Mouse (Mus musculus) hindbrain, embryonic 12.5 days (tissue): Measurements from ENCODE around the gene Zmat5. TPM values are rescaled to one million over a fixed set of nuclear protein-coding genes. Genes with fewer than 3 reads are reported as not detected.
"Not testable (repeated sequence)": the region's sequence is repeated elsewhere in the genome, so short reads cannot be mapped to it uniquely, and the experiment has no call there.

Experiments
- ATAC-seq: fragments of 200-750 bp; cut with Nextera tagmentation; 2 replicates; pipeline ENCODE4 v1.8.0; 2017; ENCODE audit warnings: moderate TSS enrichment; ENCODE audit not compliant: low FRiP score
- H3K27ac ChIP-seq: fragments of 300-500 bp; sonication (generic); 2 replicates; pipeline ENCODE4 v1.5.1; 2016; ENCODE audit warnings: mild to moderate bottlenecking
- H3K27me3 ChIP-seq: fragments of 300-500 bp; sonication (generic); 2 replicates; pipeline ENCODE4 v1.6.1; 2016; ENCODE audit warnings: mild to moderate bottlenecking
- H3K36me3 ChIP-seq: fragments of 300-500 bp; sonication (generic); 2 replicates; pipeline ENCODE4 v1.6.1; 2016; ENCODE audit warnings: mild to moderate bottlenecking
- H3K4me1 ChIP-seq: fragments of 300-500 bp; sonication (generic); 2 replicates; pipeline ENCODE4 v1.6.1; 2016
- H3K4me2 ChIP-seq: fragments of 300-500 bp; sonication (generic); replicated peaks from 2 replicates; pipeline ENCODE4 v1.6.1; 2016; ENCODE audit warnings: mild to moderate bottlenecking
- H3K4me3 ChIP-seq: fragments of 300-500 bp; sonication (generic); 2 replicates; pipeline ENCODE4 v1.5.1; 2016; ENCODE audit warnings: mild to moderate bottlenecking
- H3K9ac ChIP-seq: fragments of 300-500 bp; sonication (generic); 2 replicates; pipeline ENCODE4 v1.6.1; 2016; ENCODE audit warnings: mild to moderate bottlenecking, moderate library complexity
- H3K9me3 ChIP-seq: fragments of 300-500 bp; sonication (generic); replicated peaks from 2 replicates; pipeline ENCODE4 v1.6.1; 2016; ENCODE audit warnings: mild to moderate bottlenecking
- whole genome bisulfite sequencing: fragments of 180-500 bp; shearing (Covaris S2); methylation state at CpG from one replicate; pipeline ENCODE4 v1.1.7; 2016; 5-methylcytosine and 5-hydroxymethylcytosine counted together
- polyA plus RNA-seq: library from polyadenylated mRNA; unstranded; fragments of >200 nt; fragmentation: Nextera tagmentation; extraction: Ambion mirVana; gene quantifications from 2 replicates; pipeline ENCODE4 v1.2.1, GENCODE M21; 2016

Gene Zmat5
- polyA plus RNA-seq, 1 experiment from 2014 or later, result 68.9 TPM

- Histone ChIP-seq H3K4me1 (no peaks in the 10 kb centered on the region), H3K9me3 (peaks cover 5% of the 10 kb centered on the region; the same call in 1 of the 2 replicates), H3K4me2 (no peak overlapping the region), H3K27ac (no peak overlapping the region), H3K36me3 (no peaks in the 10 kb centered on the region), H3K4me3 (no peak overlapping the region), H3K9ac (no peak overlapping the region), H3K27me3 (no peaks in the 10 kb centered on the region)
- 88% methylated on average over 11 of the region's 11 CpGs for WGBS
- no peak for ATAC-seq
Measured at GRCm38 (mm10) chr11:4692162-4692561, 12.3 kb upstream of the Zmat5 start.

DNA sequence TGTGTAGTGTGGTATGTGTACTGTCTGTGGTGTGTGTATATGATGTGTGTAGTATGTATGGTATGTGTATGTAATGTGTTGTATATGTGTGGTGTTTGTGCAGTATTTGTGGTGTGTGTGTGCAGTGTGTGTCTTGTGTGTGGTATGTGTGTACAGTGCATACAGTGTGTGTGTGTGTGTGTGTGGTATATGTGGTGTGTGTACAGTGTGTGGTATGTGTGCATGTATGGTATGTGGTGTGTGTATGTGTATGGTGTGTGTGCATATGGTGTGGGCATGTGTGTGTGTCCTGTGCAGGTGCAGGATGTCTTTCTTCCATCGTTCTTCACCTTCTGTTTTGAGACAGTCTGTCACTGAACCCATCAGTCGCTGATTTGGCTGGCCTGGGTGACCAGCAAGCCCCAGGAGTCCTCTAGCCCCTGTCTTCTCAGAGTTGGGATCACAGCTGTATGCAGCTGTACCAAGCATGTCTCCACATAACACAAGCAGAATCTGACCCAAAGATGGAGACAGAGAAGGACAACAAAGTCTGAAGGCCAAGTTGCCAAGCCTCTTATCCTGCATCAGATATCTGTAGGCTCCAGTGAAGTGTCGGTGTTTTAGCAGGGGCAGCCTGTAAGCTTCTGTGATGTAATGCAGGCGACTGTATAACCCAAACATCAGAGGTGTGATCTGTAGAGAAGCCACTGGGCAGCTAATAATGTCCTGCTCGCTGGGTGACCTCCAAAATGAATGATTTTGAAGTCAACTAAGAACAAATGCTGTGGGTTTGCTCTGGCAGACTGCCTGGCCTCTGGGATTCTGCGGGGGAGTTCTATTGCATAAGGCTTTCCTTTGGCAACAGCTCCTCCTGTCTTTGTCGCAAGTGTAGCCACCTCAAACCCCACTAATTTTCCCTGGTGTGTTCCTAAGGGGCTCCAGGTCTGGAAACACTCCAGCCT, 7.2 kb upstream of the Zmat5 start:
- 63% methylated on average over 7 of the region's 7 CpGs for WGBS
- Histone ChIP-seq H3K9me3 (peaks cover 5% of the 10 kb centered on the region), H3K4me3 (no peak overlapping the region), H3K4me1 (no peaks in the 10 kb centered on the region), H3K27ac (no peak overlapping the region), H3K4me2 (no peak overlapping the region), H3K9ac (no peak overlapping the region), H3K36me3 (peaks cover 19% of the 10 kb centered on the region), H3K27me3 (no peaks in the 10 kb centered on the region)
- ATAC-seq, result no peak

- H3K9ac ChIP-seq, result no peak overlapping the region
- H3K4me3 ChIP-seq, result no peak overlapping the region
- H3K27me3 ChIP-seq, result no peaks in the 10 kb centered on the region
- H3K4me2 ChIP-seq, result no peak overlapping the region
- no peak overlapping the region for H3K27ac ChIP-seq
- H3K9me3 ChIP-seq, result no peaks in the 10 kb centered on the region; the same call in 1 of the 2 replicates
- peaks cover 16% of the 10 kb centered on the region for H3K4me1 ChIP-seq
- ATAC-seq, result no peak
- peaks cover 19% of the 10 kb centered on the region for H3K36me3 ChIP-seq
- 84% methylated on average over 8 of the region's 8 CpGs for WGBS
Measured at GRCm38 (mm10) chr11:4700726-4701125, 3.8 kb upstream of the Zmat5 start.

DNA sequence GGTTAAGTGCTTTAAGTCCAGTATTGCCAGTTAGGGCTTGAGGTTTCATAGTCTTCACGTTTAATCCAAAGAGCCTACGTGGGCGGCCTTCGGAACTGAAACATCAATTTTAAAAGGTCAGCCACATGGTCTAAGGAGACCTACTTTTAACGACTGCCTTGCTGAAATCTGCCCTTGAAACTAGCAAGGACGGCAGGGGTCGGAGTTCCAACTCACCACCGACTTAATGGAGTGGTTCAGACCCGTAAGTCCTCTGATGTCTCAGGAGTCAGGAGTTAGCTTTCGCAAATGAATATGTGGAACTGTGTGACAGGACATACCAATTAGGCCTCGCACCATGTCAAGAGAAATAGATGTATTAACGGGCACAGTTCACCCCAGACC, 798 bp upstream of the Zmat5 start:
- H3K36me3 ChIP-seq, result peaks cover 19% of the 10 kb centered on the region
- H3K4me3 ChIP-seq, result peak overlapping the region; percentile 79
- 7% methylated on average over 12 of the region's 12 CpGs for WGBS
- ATAC-seq, result peak; percentile 20; the same call in 1 of the 2 replicates
- H3K9ac ChIP-seq, result peak overlapping the region; percentile 76
- H3K9me3 ChIP-seq, result no peaks in the 10 kb centered on the region
- peak overlapping the region; percentile 90 for H3K4me2 ChIP-seq
- no peaks in the 10 kb centered on the region for H3K27me3 ChIP-seq
- peak overlapping the region; percentile 46; the same call in 1 of the 2 replicates for H3K27ac ChIP-seq
- peaks cover 16% of the 10 kb centered on the region for H3K4me1 ChIP-seq

DNA sequence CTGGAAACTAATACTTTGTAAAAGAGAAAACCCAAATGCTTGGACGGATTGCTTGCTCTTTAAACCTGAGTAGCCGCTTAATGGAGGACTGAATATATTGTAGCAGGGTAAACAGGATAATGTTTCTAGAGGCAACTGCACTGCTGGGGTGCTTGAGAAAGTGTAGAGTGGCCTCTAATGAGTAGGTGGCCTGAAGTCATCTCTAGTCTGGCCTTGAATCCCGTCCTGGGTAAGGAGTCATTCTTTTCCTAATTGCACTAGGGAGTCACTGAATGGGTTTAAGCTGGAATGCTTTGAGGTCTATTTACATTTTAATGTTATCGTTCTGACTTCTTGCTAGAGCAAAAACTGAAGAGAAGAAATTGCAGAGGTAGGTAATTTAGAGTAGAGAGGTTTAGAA, 700 bp downstream of the Zmat5 start:
- Histone ChIP-seq H3K4me3 (peak overlapping the region; percentile 79), H3K9ac (peak overlapping the region; percentile 56), H3K27me3 (no peaks in the 10 kb centered on the region), H3K36me3 (peaks cover 14% of the 10 kb centered on the region), H3K4me1 (peaks cover 16% of the 10 kb centered on the region), H3K9me3 (no peaks in the 10 kb centered on the region), H3K4me2 (peak overlapping the region; percentile 90), H3K27ac (no peak overlapping the region)
- ATAC-seq, result no peak
- 9% methylated on average over 4 of the region's 4 CpGs for WGBS

DNA sequence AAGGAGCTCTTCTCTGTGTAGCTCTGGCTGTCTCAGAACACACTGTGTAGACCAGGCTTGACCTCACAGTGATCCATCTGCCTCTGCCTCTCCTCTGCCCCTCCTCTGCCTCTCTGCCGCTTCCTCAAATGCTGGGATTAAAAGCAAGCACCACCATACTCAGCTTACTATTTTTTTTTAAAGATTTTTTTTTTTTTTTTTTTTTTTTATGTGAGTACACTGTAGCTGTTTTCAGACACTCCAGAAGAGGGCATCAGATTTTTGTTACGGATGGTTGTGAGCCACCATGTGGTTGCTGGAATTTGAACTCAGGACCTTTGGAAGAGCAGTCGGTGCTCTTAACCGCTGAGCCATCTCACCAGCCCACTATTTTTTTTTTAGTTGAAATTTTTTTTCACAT, 5.7 kb downstream of the Zmat5 start:
- 90% methylated on average over 4 of the region's 4 CpGs for WGBS
- H3K4me1 ChIP-seq, H3K36me3 ChIP-seq, H3K4me3 ChIP-seq, H3K27me3 ChIP-seq, H3K9ac ChIP-seq, H3K27ac ChIP-seq, ATAC-seq, H3K4me2 ChIP-seq, H3K9me3 ChIP-seq: not testable (repeated sequence)

- no peaks in the 10 kb centered on the region for H3K27me3 ChIP-seq
- H3K9me3 ChIP-seq, result no peaks in the 10 kb centered on the region
- H3K4me3 ChIP-seq, result no peak overlapping the region
- no peaks in the 10 kb centered on the region for H3K36me3 ChIP-seq
- no peak for ATAC-seq
- H3K27ac ChIP-seq, result no peak overlapping the region
- no peak overlapping the region for H3K4me2 ChIP-seq
- no peak overlapping the region for H3K9ac ChIP-seq
- H3K4me1 ChIP-seq, result no peaks in the 10 kb centered on the region
Measured at GRCm38 (mm10) chr11:4712822-4713221, 8.3 kb downstream of the Zmat5 start.

- H3K27ac ChIP-seq, result no peak overlapping the region
- H3K9me3 ChIP-seq, result no peaks in the 10 kb centered on the region
- no peaks in the 10 kb centered on the region for H3K36me3 ChIP-seq
- 86% methylated on average over 4 of the region's 4 CpGs for WGBS
- no peaks in the 10 kb centered on the region for H3K27me3 ChIP-seq
- H3K4me1 ChIP-seq, result peaks cover 3% of the 10 kb centered on the region
- no peak overlapping the region for H3K4me2 ChIP-seq
- H3K4me3 ChIP-seq, result no peak overlapping the region
- H3K9ac ChIP-seq, result no peak overlapping the region
- no peak for ATAC-seq
Measured at GRCm38 (mm10) chr11:4714727-4715126, 10.2 kb downstream of the Zmat5 start.

GRCm38 (mm10) chr11:4715596-4715995, 11.1 kb downstream of the Zmat5 start:
- H3K4me2 ChIP-seq, result no peak overlapping the region
- no peaks in the 10 kb centered on the region for H3K9me3 ChIP-seq
- no peak for ATAC-seq
- H3K9ac ChIP-seq, result no peak overlapping the region
- H3K27ac ChIP-seq, result no peak overlapping the region
- peaks cover 11% of the 10 kb centered on the region for H3K4me1 ChIP-seq
- no peaks in the 10 kb centered on the region for H3K36me3 ChIP-seq
- no peak overlapping the region for H3K4me3 ChIP-seq
- 87% methylated on average over 4 of the region's 4 CpGs for WGBS
- H3K27me3 ChIP-seq, result no peaks in the 10 kb centered on the region

GRCm38 (mm10) chr11:4716530-4717236, 12.2 kb downstream of the Zmat5 start:
- Histone ChIP-seq H3K4me1 (peaks cover 18% of the 10 kb centered on the region), H3K9me3 (no peaks in the 10 kb centered on the region), H3K4me2 (no peak overlapping the region), H3K4me3 (no peak overlapping the region), H3K36me3 (no peaks in the 10 kb centered on the region), H3K27ac (no peak overlapping the region), H3K27me3 (no peaks in the 10 kb centered on the region), H3K9ac (no peak overlapping the region)
- no peak for ATAC-seq
- 92% methylated on average over 5 of the region's 5 CpGs for WGBS

GRCm38 (mm10) chr11:4718548-4718947, 14.1 kb downstream of the Zmat5 start:
- Histone ChIP-seq H3K9me3 (no peaks in the 10 kb centered on the region), H3K4me2 (no peak overlapping the region), H3K27me3 (no peaks in the 10 kb centered on the region), H3K4me3 (no peak overlapping the region), H3K9ac (no peak overlapping the region), H3K4me1 (peaks cover 18% of the 10 kb centered on the region), H3K36me3 (peaks cover 15% of the 10 kb centered on the region), H3K27ac (no peak overlapping the region)
- WGBS, result 89% methylated on average over 5 of the region's 5 CpGs
- ATAC-seq, result no peak

DNA sequence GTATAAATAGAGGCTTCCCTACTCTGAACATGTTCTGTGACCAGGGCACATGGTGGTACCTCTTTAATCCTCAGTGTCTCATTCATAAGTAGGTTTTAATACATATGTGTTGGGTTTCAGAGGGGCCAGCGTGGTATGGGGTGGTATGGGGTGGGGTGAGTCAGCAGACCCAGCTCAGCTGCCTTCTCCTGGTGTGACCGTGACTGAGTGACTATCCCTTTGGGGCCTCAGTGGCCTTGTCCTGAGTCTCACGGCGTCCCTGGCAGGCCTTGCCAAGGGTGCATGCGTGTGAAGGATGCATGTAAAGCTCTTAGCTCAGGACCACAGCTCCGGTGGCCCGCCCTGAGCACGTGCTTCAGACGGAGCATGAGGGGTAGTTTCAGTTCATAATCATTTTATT, 15.5 kb downstream of the Zmat5 start:
- Histone ChIP-seq H3K36me3 (peaks cover 23% of the 10 kb centered on the region), H3K27me3 (no peaks in the 10 kb centered on the region), H3K9ac (0 out of 2 replicates have a peak overlapping the region, but pooled peaks have one; percentile 19), H3K4me2 (no peak overlapping the region), H3K27ac (no peak overlapping the region), H3K9me3 (no peaks in the 10 kb centered on the region), H3K4me1 (peaks cover 18% of the 10 kb centered on the region), H3K4me3 (no peak overlapping the region)
- 87% methylated on average over 9 of the region's 9 CpGs for WGBS
- no peak for ATAC-seq
